ENCODE assay signal across 8 mouse cellular contexts in genomic region chr5:140565451-140565850, GRCm38 (mm10). TPM values are rescaled to one million over a fixed set of nuclear protein-coding genes. Genes with fewer than 3 reads are reported as not detected.
DNase-seq lines count a peak whose midpoint lies in the region; ATAC-seq and TF ChIP-seq lines count a peak whose summit lies in the region.

No protein-coding gene starts in this region.

- TF ChIP-seq CTCF in forebrain, postnatal 0 days (IDR thresholded peaks at IDR 0.05; ENCODE audit: low read depth) = no peak

- no peaks in the 10 kb centered on the region for H3K36me3 ChIP-seq in forebrain, postnatal 0 days (ENCODE audit: insufficient read depth)
- no peaks in the 10 kb centered on the region for H3K36me3 ChIP-seq in limb, embryonic 14.5 days (ENCODE audit: control insufficient read depth, insufficient read depth, low read length)

- TF ChIP-seq POLR2A in limb, embryonic 14.5 days (IDR thresholded peaks at IDR 0.05; ENCODE audit: borderline replicate concordance, extremely low read depth, insufficient read depth, insufficient read length) = no peak

- no peak overlapping the region for H3K4me3 ChIP-seq in forebrain, postnatal 0 days (ENCODE audit: low read depth, low read length)
- H3K4me3 ChIP-seq in limb, embryonic 14.5 days (replicated peaks; ENCODE audit: low read length) = no peak overlapping the region

- H3K9ac ChIP-seq in forebrain, postnatal 0 days = no peak overlapping the region
- no peak overlapping the region for H3K9ac ChIP-seq in limb, embryonic 14.5 days (ENCODE audit: low read depth, low read length, severe bottlenecking)

- no peak overlapping the region for H3K27ac ChIP-seq in forebrain, postnatal 0 days (ENCODE audit: low read depth, low read length)
- H3K27ac ChIP-seq in limb, embryonic 14.5 days (replicated peaks; ENCODE audit: low read depth, low read length) = no peak overlapping the region

- H3K4me2 ChIP-seq in forebrain, postnatal 0 days (ENCODE audit: low read depth) = no peak overlapping the region
- H3K4me2 ChIP-seq in limb, embryonic 14.5 days (replicated peaks; ENCODE audit: low read depth, low read length, severe bottlenecking) = no peak overlapping the region

- H3K27me3 ChIP-seq in forebrain, postnatal 0 days (ENCODE audit: insufficient read depth, low read length) = no peaks in the 10 kb centered on the region
- no peaks in the 10 kb centered on the region for H3K27me3 ChIP-seq in limb, embryonic 14.5 days (ENCODE audit: control insufficient read depth, insufficient read depth, low read length)

- peak; percentile 78 for ATAC-seq in forebrain, postnatal 0 days
- ATAC-seq in limb, embryonic 14.5 days (ENCODE audit: low FRiP score, low read depth) = 0 out of 2 replicates have a peak, but pooled peaks have one; percentile 27
- ATAC-seq in megakaryocyte progenitor cell, adult 5-6 weeks (replicated peaks; ENCODE audit: poor library complexity) = no peak

- DNase-seq in kidney, postnatal 10 days = peak; percentile 81
- no peak for DNase-seq in kidney, adult 8-10 months
- peak; percentile 76 for DNase-seq in adipocyte (ENCODE audit: low spot score)
- peak; percentile 31 for DNase-seq in forebrain, postnatal 0 days
- DNase-seq in heart, postnatal 25 days (ENCODE audit: low spot score) = peak; percentile 69
- peak; percentile 49 for DNase-seq in limb, embryonic 14.5 days (ENCODE audit: low spot score)
- no peak for DNase-seq in yolk sac, embryonic 10.5 days (ENCODE audit: low spot score)

- intact Hi-C loops in heart, postnatal 25 days (cut with DNase I) = no loop called here

- 0 out of 2 replicates have a peak, but pooled peaks cover 2% of the 10 kb centered on the region for H3K4me1 ChIP-seq in forebrain, postnatal 0 days (ENCODE audit: insufficient read depth)
- peaks cover 18% of the 10 kb centered on the region for H3K4me1 ChIP-seq in limb, embryonic 14.5 days (ENCODE audit: control insufficient read depth, insufficient read depth, low read length)

- H3K9me3 ChIP-seq in forebrain, postnatal 0 days (ENCODE audit: low read length) = no peaks in the 10 kb centered on the region
- no peaks in the 10 kb centered on the region for H3K9me3 ChIP-seq in limb, embryonic 14.5 days (ENCODE audit: control insufficient read depth, low read length)

- 30% methylated on average over 5 of the region's 5 CpGs for WGBS in forebrain, postnatal 0 days
- 49% methylated on average over 4 of the region's 5 CpGs for WGBS in limb, embryonic 14.5 days

RNA-seq across cellular contexts. Expression of gene Grifin, which starts 0.6 kb away (rescaled TPM):
- total RNA-seq in forebrain, postnatal 0 days (2014; rRNA removed) = not detected in 2 replicates
- 0.36 TPM in 1 of 2 replicates, not detected in the other for polyA plus RNA-seq in forebrain, postnatal 0 days (2015; fragmentation: Nextera tagmentation; extraction: Ambion mirVana)
- total RNA-seq in heart, postnatal 25 days (2021) = not detected
- polyA plus RNA-seq in limb, embryonic 14.5 days (2012; rRNA removed) = 0.18 and 0.19 TPM in 2 replicates
- polyA plus RNA-seq in limb, embryonic 14.5 days (2014; fragmentation: Nextera tagmentation; extraction: Ambion mirVana) = not detected in 2 replicates
- not detected in 2 replicates for total RNA-seq in megakaryocyte progenitor cell, adult 5-6 weeks (2015)
- total RNA-seq in megakaryocyte progenitor cell, adult 5-6 weeks (2017) = not detected in 2 replicates

RNA-seq across cellular contexts. Expression of gene Lfng, which starts 41.7 kb away (rescaled TPM):
- total RNA-seq in forebrain, postnatal 0 days (2014; rRNA removed) = 39.4 and 53.7 TPM in 2 replicates
- 19.2 and 23.0 TPM in 2 replicates for polyA plus RNA-seq in forebrain, postnatal 0 days (2015; fragmentation: Nextera tagmentation; extraction: Ambion mirVana)
- 10 to 100 TPM in 1 of 2 experiments, 1 to 10 TPM in 1; 7.3 to 10.8 TPM for total RNA-seq in heart, postnatal 25 days (2021)
- 38.9 and 48.2 TPM in 2 replicates for polyA plus RNA-seq in limb, embryonic 14.5 days (2012; rRNA removed)
- polyA plus RNA-seq in limb, embryonic 14.5 days (2014; fragmentation: Nextera tagmentation; extraction: Ambion mirVana) = 19.2 and 21.4 TPM in 2 replicates
- 4.8 and 5.6 TPM in 2 replicates for total RNA-seq in megakaryocyte progenitor cell, adult 5-6 weeks (2015)
- 13.4 and 15.2 TPM in 2 replicates for total RNA-seq in megakaryocyte progenitor cell, adult 5-6 weeks (2017)

Comparison
In these comparisons a context has a peak if more than half of its experiments do, and no peak if none do; other contexts are left out.
1. DNase-seq: peak in kidney, postnatal 10 days (single experiment), adipocyte (single experiment), forebrain, postnatal 0 days (single experiment), heart, postnatal 25 days (single experiment) and limb, embryonic 14.5 days (single experiment); none in kidney, adult 8-10 months (0 of 2) and yolk sac, embryonic 10.5 days (single experiment).